Mouse (Mus musculus): ENCODE measurements around the gene Cela2a.
A peak's percentile ranks its signal among the peaks of the same experiment; 100 is the strongest.

GRCm38 (mm10) chr4:141809850-141810464 lies 16.0 kb downstream of the Cela2a start:
- TF ChIP-seq CTCF (IDR thresholded peaks at IDR 0.05; ENCODE audit: control insufficient read depth, insufficient read depth, low read length) (peak; percentile 80), POLR2A (IDR thresholded peaks at IDR 0.05; ENCODE audit: borderline replicate concordance, control insufficient read depth, low read depth, low read length) (no peak)
